Mouse (Mus musculus) CD4-positive, CD25-positive, alpha-beta regulatory T cell, adult 4 months (primary cell): ENCODE data around the gene Rnaseh2a. TPM values are rescaled to one million over a fixed set of nuclear protein-coding genes. Genes with fewer than 3 reads are reported as not detected.

Experiments
- ATAC-seq: one replicate; pipeline ENCODE4 v1.8.0; 2017
- polyA plus RNA-seq, 2 experiments: library from polyadenylated mRNA; unstranded; fragments of 100-300 nt; shearing (Covaris generic); gene quantifications; one replicate each; pipeline ENCODE4 v1.2.1; 2017

Gene Rnaseh2a
- polyA plus RNA-seq, 2 experiments from 2014 or later = 78.9 to 109 TPM

GRCm38 (mm10) chr8:84965731-84966291 lies 3.8 kb downstream of the Rnaseh2a start:
- ATAC-seq = peak; percentile 94

- ATAC-seq = no peak
These were observed 5.6 kb downstream of the Rnaseh2a start for GRCm38 (mm10) chr8:84963952-84964351.

- ATAC-seq = no peak
These were observed 9.8 kb downstream of the Rnaseh2a start for GRCm38 (mm10) chr8:84959811-84960210.

GRCm38 (mm10) chr8:84956768-84957167 lies 12.8 kb downstream of the Rnaseh2a start:
- ATAC-seq = no peak

GRCm38 (mm10) chr8:84952612-84953255 lies 16.8 kb downstream of the Rnaseh2a start:
- ATAC-seq = no peak

GRCm38 (mm10) chr8:84949753-84950152 lies 19.8 kb downstream of the Rnaseh2a start:
- ATAC-seq = no peak

- no peak for ATAC-seq
These were observed 22.4 kb downstream of the Rnaseh2a start for GRCm38 (mm10) chr8:84947241-84947545.

GRCm38 (mm10) chr8:84946528-84947240 lies 22.9 kb downstream of the Rnaseh2a start, which contains the start of gene Rtbdn:
Gene Rtbdn (plus strand): TSS chr8:84946991.
- ATAC-seq = no peak

GRCm38 (mm10) chr8:84945633-84946527 lies 23.7 kb downstream of the Rnaseh2a start:
- no peak for ATAC-seq

- no peak for ATAC-seq
These were observed 24.3 kb downstream of the Rnaseh2a start for GRCm38 (mm10) chr8:84945235-84945632.

GRCm38 (mm10) chr8:84944478-84945160 lies 24.9 kb downstream of the Rnaseh2a start:
- peak; percentile 53 for ATAC-seq

GRCm38 (mm10) chr8:84943699-84944098 lies 25.9 kb downstream of the Rnaseh2a start:
- no peak for ATAC-seq

GRCm38 (mm10) chr8:84937620-84938485 lies 31.7 kb downstream of the Rnaseh2a start:
- ATAC-seq = no peak

- ATAC-seq = peak; percentile 60
These were observed 32.5 kb downstream of the Rnaseh2a start, which contains the start of gene Mast1 for GRCm38 (mm10) chr8:84936962-84937546. Gene Mast1 (minus strand): TSS chr8:84937359.

GRCm38 (mm10) chr8:84936041-84936961 lies 33.3 kb downstream of the Rnaseh2a start:
- no peak for ATAC-seq

- no peak for ATAC-seq
These were observed 34.1 kb downstream of the Rnaseh2a start for GRCm38 (mm10) chr8:84935489-84935888.

- no peak for ATAC-seq
These were observed 34.7 kb downstream of the Rnaseh2a start for GRCm38 (mm10) chr8:84934860-84935259.

GRCm38 (mm10) chr8:84933767-84934559 lies 35.6 kb downstream of the Rnaseh2a start:
- ATAC-seq = no peak

- no peak for ATAC-seq
These were observed 39.0 kb downstream of the Rnaseh2a start for GRCm38 (mm10) chr8:84930582-84930981.
